Mouse (Mus musculus) erythroblast, embryonic 14.5 days (primary cell): Measurements from ENCODE around the gene Wbp11.

Experiments
- GATA1 ChIP-seq: IDR thresholded peaks from 2 replicates; pipeline ENCODE4 v1.6.1; 2012; ENCODE audit warnings: low read length, inconsistent platforms, mixed read lengths
- TAL1 ChIP-seq: IDR thresholded peaks from 3 replicates; pipeline ENCODE4 v1.6.1; 2012; ENCODE audit warnings: low read length, inconsistent platforms, mixed read lengths

DNA sequence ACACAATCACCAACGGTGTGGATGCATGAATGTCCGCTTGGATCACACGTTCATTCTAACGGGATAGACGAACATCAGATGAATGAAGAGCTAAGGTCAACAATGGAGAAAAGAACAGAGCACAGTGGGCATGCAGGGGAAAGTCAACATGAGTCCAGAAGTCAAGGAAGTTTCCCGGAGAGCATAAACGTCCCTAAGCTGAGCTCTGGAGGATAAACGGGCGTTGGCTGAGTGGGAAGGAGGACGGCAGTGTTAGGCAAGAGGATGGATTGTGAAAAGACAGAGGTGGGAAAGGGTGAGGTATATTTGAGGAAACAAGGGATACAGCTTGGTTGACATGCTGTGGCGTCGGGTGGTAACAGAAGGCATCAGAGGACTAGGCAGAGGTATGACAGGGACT lies 45.9 kb downstream of the Wbp11 start:
- TF ChIP-seq TAL1 (no peak), GATA1 (no peak)
